Mouse (Mus musculus): Measurements from ENCODE around the gene Gpr137c. TPM values are rescaled to one million over a fixed set of nuclear protein-coding genes. Genes with fewer than 3 reads are reported as not detected.

The Gpr137c gene
- polyA plus RNA-seq, 1 experiment from 2014 or later = 2.1 TPM

DNA sequence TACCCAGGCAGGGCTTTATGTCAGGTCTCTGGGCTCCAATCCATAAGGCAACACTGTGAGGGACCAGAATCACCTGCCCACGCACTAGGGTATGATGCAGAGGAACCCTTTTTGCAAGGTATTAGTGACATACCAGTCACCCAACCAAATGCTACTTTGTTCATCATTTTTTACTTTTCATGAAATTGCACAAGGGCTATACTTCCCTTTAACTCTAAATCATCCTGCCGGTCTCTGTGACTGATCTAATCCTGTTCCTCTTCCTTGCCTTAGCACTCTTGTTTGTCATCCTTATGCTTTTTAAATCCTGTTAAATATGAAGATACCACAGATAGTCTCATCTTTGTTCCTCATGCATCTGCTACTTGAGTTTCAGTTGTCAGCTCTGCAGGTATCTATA is 19.5 kb downstream of the Gpr137c start:
- Histone ChIP-seq H3K4me2 (no peak overlapping the region), H3K27me3 (ENCODE audit: insufficient read depth, low read length) (no peaks in the 10 kb centered on the region), H3K9me3 (ENCODE audit: low read depth, low read length) (no peaks in the 10 kb centered on the region), H3K27ac (ENCODE audit: low read depth) (no peak overlapping the region), H3K4me3 (ENCODE audit: low read depth, low read length) (no peak overlapping the region), H3K9ac (no peak overlapping the region), H3K4me1 (ENCODE audit: insufficient read depth) (no peaks in the 10 kb centered on the region), H3K36me3 (ENCODE audit: insufficient read depth) (no peaks in the 10 kb centered on the region)
- ATAC-seq (ENCODE audit: insufficient read depth) (no peak), DNase-seq (no peak)
- 76% methylated on average over 2 of the region's 2 CpGs for WGBS
- no peak for TF ChIP-seq CTCF (IDR thresholded peaks at IDR 0.05; ENCODE audit: low read depth)

DNA sequence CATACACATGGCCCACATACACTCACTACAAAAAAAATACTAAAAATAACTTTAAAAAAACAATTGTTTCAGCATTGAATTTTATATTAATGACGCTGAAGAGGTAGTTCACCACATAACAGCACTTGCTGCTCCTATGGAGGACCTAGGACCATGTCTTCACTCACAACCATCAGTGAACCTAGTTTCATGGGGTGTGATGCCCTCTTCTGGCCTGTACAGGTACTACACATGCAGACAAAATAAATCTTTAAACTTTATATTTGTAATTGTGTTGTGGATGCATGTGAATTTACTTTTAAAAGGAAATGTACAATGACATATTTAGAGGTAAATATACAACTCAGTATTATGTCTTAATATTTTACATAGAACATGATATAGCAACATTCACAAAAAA is 22.1 kb downstream of the Gpr137c start:
- Histone ChIP-seq H3K4me1 (ENCODE audit: insufficient read depth) (no peaks in the 10 kb centered on the region), H3K4me2 (no peak overlapping the region), H3K4me3 (ENCODE audit: low read depth, low read length) (no peak overlapping the region), H3K36me3 (ENCODE audit: insufficient read depth) (no peaks in the 10 kb centered on the region), H3K27ac (ENCODE audit: low read depth) (no peak overlapping the region), H3K9me3 (ENCODE audit: low read depth, low read length) (no peaks in the 10 kb centered on the region), H3K9ac (no peak overlapping the region), H3K27me3 (ENCODE audit: insufficient read depth, low read length) (no peaks in the 10 kb centered on the region)
- TF ChIP-seq CTCF (IDR thresholded peaks at IDR 0.05; ENCODE audit: low read depth) = peak; percentile 53
- 43% methylated on average over 1 of the region's 1 CpGs for WGBS
- ATAC-seq (ENCODE audit: insufficient read depth) (no peak), DNase-seq (peak; percentile 6)

DNA sequence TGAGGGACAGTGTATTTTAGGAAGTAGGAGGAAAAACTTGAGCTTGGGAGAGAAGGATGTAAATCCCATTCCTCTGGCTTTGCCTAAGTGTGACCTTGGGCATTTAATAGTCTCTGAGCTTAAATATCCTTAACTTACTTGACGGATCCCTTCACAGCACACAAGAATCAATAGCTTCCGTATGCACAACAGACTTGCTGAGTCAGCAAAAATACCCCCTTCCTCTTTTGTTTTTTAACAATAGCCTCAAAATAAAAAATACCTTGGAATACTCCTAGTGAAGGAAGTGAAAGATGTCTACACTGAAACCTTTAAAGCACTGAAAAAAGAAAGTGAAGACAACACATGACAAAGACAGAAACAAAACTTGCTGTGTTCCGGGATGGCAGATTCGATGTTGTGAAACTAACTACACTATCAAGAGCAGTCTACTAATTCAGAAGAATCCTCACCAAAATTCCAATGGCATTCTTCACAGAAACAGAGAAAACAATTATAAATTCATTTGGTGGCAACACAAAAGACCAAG is 32.1 kb downstream of the Gpr137c start:
- Histone ChIP-seq H3K27me3 (ENCODE audit: insufficient read depth, low read length) (no peaks in the 10 kb centered on the region), H3K36me3 (ENCODE audit: insufficient read depth) (no peaks in the 10 kb centered on the region), H3K4me3 (ENCODE audit: low read depth, low read length) (no peak overlapping the region), H3K27ac (ENCODE audit: low read depth) (no peak overlapping the region), H3K9me3 (ENCODE audit: low read depth, low read length) (no peaks in the 10 kb centered on the region), H3K4me2 (no peak overlapping the region), H3K4me1 (ENCODE audit: insufficient read depth) (no peaks in the 10 kb centered on the region), H3K9ac (no peak overlapping the region)
- TF ChIP-seq CTCF (IDR thresholded peaks at IDR 0.05; ENCODE audit: low read depth) = no peak
- 86% methylated on average over 4 of the region's 4 CpGs for WGBS
- DNase-seq (no peak), ATAC-seq (ENCODE audit: insufficient read depth) (no peak)

DNA sequence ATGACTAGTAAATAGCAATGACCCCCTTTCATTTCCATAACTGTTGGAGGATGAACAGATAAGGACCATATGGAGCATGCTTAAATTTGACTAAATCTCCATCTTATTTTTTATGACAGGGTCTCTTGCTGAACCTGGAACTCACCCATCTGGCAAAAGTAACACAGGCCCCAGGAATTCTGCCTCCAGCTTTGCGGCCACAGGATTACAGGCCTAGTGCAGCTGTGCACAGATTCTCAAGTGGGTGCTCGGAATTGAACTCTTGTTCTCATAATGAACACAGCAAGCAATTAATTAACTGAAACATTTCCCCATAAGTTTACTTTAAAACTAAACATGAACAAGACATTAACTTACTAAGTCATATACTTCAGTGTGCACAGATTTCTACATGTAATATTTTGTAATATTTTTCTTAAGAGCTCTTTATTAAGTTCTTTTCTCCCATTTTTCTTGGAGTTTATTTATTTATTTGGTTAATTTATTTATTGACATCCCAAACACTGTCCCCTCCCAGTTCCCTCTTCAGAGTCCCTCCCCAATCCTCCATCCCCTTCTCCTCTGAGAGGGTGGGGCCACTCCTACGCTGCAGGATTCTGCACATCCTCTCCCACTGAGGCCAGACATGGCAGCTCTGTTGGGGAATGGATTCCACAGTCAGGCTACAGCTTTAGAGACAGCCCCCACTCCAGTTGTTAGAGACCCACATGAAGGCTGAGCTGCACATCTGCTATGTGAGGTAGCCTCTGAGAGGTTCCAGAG is 44.5 kb downstream of the Gpr137c start:
- Histone ChIP-seq H3K36me3 (ENCODE audit: insufficient read depth) (no peaks in the 10 kb centered on the region), H3K9ac (no peak overlapping the region), H3K27me3 (ENCODE audit: insufficient read depth, low read length) (no peaks in the 10 kb centered on the region), H3K4me2 (no peak overlapping the region), H3K4me3 (ENCODE audit: low read depth, low read length) (no peak overlapping the region), H3K4me1 (ENCODE audit: insufficient read depth) (no peaks in the 10 kb centered on the region), H3K9me3 (ENCODE audit: low read depth, low read length) (no peaks in the 10 kb centered on the region), H3K27ac (ENCODE audit: low read depth) (no peak overlapping the region)
- ATAC-seq (ENCODE audit: insufficient read depth) (no peak), DNase-seq (no peak)
- 77% methylated on average over 3 of the region's 3 CpGs for WGBS
- no peak for TF ChIP-seq CTCF (IDR thresholded peaks at IDR 0.05; ENCODE audit: low read depth)

DNA sequence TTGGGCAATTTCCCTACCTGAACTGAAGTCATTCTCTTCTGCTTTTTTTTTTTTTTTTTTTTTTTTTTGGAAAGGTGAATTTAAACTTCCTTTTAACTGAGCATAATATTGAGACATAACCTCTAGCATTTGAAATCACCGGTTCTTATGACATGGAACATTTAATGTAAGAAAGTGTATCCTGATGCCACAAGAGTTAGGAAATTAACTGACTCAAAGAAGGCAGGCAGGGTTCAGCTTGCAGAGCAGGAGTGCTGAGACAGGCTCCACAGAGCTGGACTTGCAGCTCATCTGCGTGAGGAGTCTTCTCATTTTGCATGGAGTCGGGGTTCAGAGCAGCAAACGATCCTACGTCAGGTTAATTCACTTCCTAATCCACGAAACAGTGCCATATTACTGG is 56.3 kb downstream of the Gpr137c start:
- H3K4me3 ChIP-seq (ENCODE audit: low read depth, low read length) = no peak overlapping the region
- no peaks in the 10 kb centered on the region for H3K9me3 ChIP-seq (ENCODE audit: low read depth, low read length)
- H3K36me3 ChIP-seq (ENCODE audit: insufficient read depth) = no peaks in the 10 kb centered on the region
- H3K9ac ChIP-seq = no peak overlapping the region
- no peak overlapping the region for H3K27ac ChIP-seq (ENCODE audit: low read depth)
- H3K27me3 ChIP-seq (ENCODE audit: insufficient read depth, low read length) = no peaks in the 10 kb centered on the region
- no peak for TF ChIP-seq CTCF (IDR thresholded peaks at IDR 0.05; ENCODE audit: low read depth)
- H3K4me1 ChIP-seq (ENCODE audit: insufficient read depth) = no peaks in the 10 kb centered on the region
- H3K4me2 ChIP-seq = no peak overlapping the region
- ATAC-seq (ENCODE audit: insufficient read depth) = no peak
- 85% methylated on average over 6 of the region's 6 CpGs for WGBS
- no peak for DNase-seq

DNA sequence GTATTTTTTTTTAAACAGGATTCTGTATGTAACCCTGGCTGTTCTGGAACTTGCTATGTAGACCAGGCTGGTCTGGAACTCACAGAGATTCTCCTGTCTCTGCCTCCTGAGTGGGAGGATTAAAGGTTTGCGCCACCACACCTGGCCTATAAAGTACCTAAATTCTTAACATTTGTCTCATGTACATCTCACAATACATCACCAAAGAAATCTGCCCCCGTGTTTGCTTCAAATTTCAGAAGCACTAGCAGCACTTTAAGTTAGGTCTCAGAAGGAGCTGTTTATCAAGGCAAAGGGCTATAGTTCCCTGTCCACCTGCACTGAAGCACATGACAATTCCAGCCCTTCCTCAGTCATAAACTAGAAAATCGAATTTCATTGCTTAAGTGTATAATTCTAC is 62.5 kb downstream of the Gpr137c start:
- H3K27me3 ChIP-seq (ENCODE audit: insufficient read depth, low read length) = no peaks in the 10 kb centered on the region
- no peaks in the 10 kb centered on the region for H3K9me3 ChIP-seq (ENCODE audit: low read depth, low read length)
- H3K4me1 ChIP-seq (ENCODE audit: insufficient read depth) = no peaks in the 10 kb centered on the region
- H3K4me2 ChIP-seq = no peak overlapping the region
- no peak overlapping the region for H3K9ac ChIP-seq
- ATAC-seq (ENCODE audit: insufficient read depth) = no peak
- no peak for DNase-seq
- H3K36me3 ChIP-seq (ENCODE audit: insufficient read depth) = peaks cover 5% of the 10 kb centered on the region; the same call in 1 of the 2 replicates
- TF ChIP-seq CTCF (IDR thresholded peaks at IDR 0.05; ENCODE audit: low read depth) = no peak
- no peak overlapping the region for H3K4me3 ChIP-seq (ENCODE audit: low read depth, low read length)
- H3K27ac ChIP-seq (ENCODE audit: low read depth) = no peak overlapping the region
- WGBS = 76% methylated on average over 3 of the region's 3 CpGs

DNA sequence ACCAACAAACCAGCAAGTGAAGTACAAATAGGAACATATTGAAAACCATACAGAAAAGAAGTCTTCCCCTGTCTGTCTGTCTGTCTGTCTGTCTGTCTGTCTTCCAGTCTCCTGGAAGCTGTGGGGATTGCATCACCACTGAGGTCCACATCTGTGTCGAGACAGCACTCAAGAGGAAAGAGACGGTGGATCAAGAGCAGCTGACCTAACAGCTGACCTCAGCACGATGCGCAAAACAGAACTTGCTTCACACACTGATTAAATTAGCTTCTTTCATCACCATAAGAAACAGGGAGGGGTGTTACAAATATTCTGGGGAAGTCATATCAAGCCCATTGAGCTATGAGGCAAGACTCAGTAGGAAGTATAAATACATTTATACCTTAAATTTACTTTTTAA is 72.1 kb downstream of the Gpr137c start:
- H3K27ac ChIP-seq (ENCODE audit: low read depth) = no peak overlapping the region
- no peaks in the 10 kb centered on the region for H3K4me1 ChIP-seq (ENCODE audit: insufficient read depth)
- H3K27me3 ChIP-seq (ENCODE audit: insufficient read depth, low read length) = no peaks in the 10 kb centered on the region
- H3K4me2 ChIP-seq = no peak overlapping the region
- peaks cover 27% of the 10 kb centered on the region for H3K36me3 ChIP-seq (ENCODE audit: insufficient read depth)
- H3K4me3 ChIP-seq (ENCODE audit: low read depth, low read length) = no peak overlapping the region
- DNase-seq = no peak
- no peak for TF ChIP-seq CTCF (IDR thresholded peaks at IDR 0.05; ENCODE audit: low read depth)
- no peaks in the 10 kb centered on the region for H3K9me3 ChIP-seq (ENCODE audit: low read depth, low read length)
- no peak for ATAC-seq (ENCODE audit: insufficient read depth)
- WGBS = 70% methylated on average over 4 of the region's 4 CpGs
- no peak overlapping the region for H3K9ac ChIP-seq
